Mouse (Mus musculus): ENCODE results near the gene Usp30. TPM values are rescaled to one million over a fixed set of nuclear protein-coding genes. Genes with fewer than 3 reads are reported as not detected.

The Usp30 gene
- total and polyA plus RNA-seq, 2 experiments from 2014 or later: 6.3 to 16.0 TPM

GRCm38 (mm10) chr5:114154765-114155164 is 89.5 kb downstream of the Usp30 start:
- H3K9ac ChIP-seq (replicated peaks; ENCODE audit: low read depth, low read length): no peak overlapping the region
- no peaks in the 10 kb centered on the region for H3K9me3 ChIP-seq (replicated peaks; ENCODE audit: control insufficient read depth, low read length)
- no peaks in the 10 kb centered on the region for H3K36me3 ChIP-seq (replicated peaks; ENCODE audit: control insufficient read depth, insufficient read depth, low read length)
- H3K27me3 ChIP-seq (ENCODE audit: control insufficient read depth, insufficient read depth, low read length): no peaks in the 10 kb centered on the region
- DNase-seq (ENCODE audit: low spot score) (no peak), ATAC-seq (ENCODE audit: insufficient read depth, low read depth) (no peak)
- H3K4me3 ChIP-seq (ENCODE audit: low read depth, low read length): no peak overlapping the region
- H3K4me2 ChIP-seq (ENCODE audit: low read depth, low read length): no peak overlapping the region
- H3K4me1 ChIP-seq (ENCODE audit: control insufficient read depth, insufficient read depth): peaks cover 31% of the 10 kb centered on the region; the same call in 1 of the 2 replicates
- TF ChIP-seq EP300 (IDR thresholded peaks at IDR 0.05; ENCODE audit: low read depth) (no peak), CTCF (IDR thresholded peaks at IDR 0.05; ENCODE audit: low read depth) (no peak)
- WGBS: 76% methylated on average over 5 of the region's 5 CpGs
- 0 out of 2 replicates have a peak overlapping the region, but pooled peaks have one; percentile 15 for H3K27ac ChIP-seq (ENCODE audit: low read depth)

GRCm38 (mm10) chr5:114155168-114155933 is 90.1 kb downstream of the Usp30 start:
- DNase-seq (ENCODE audit: low spot score) (peak; percentile 16), ATAC-seq (ENCODE audit: insufficient read depth, low read depth) (0 out of 2 replicates have a peak, but pooled peaks have one; percentile 31)
- Histone ChIP-seq H3K4me1 (ENCODE audit: control insufficient read depth, insufficient read depth) (peaks cover 31% of the 10 kb centered on the region; the same call in 1 of the 2 replicates), H3K27ac (ENCODE audit: low read depth) (peak overlapping the region; percentile 15; the same call in 1 of the 2 replicates), H3K27me3 (ENCODE audit: control insufficient read depth, insufficient read depth, low read length) (no peaks in the 10 kb centered on the region), H3K4me3 (ENCODE audit: low read depth, low read length) (no peak overlapping the region), H3K9ac (replicated peaks; ENCODE audit: low read depth, low read length) (no peak overlapping the region), H3K36me3 (replicated peaks; ENCODE audit: control insufficient read depth, insufficient read depth, low read length) (no peaks in the 10 kb centered on the region), H3K9me3 (replicated peaks; ENCODE audit: control insufficient read depth, low read length) (no peaks in the 10 kb centered on the region), H3K4me2 (ENCODE audit: low read depth, low read length) (no peak overlapping the region)
- no peak for TF ChIP-seq CTCF (IDR thresholded peaks at IDR 0.05; ENCODE audit: low read depth)
- no peak for TF ChIP-seq EP300 (IDR thresholded peaks at IDR 0.05; ENCODE audit: low read depth)
- WGBS: 22% methylated on average over 9 of the region's 9 CpGs

GRCm38 (mm10) chr5:114157236-114157635 is 92.0 kb downstream of the Usp30 start:
- Histone ChIP-seq H3K4me2 (ENCODE audit: low read depth, low read length) (no peak overlapping the region), H3K9ac (replicated peaks; ENCODE audit: low read depth, low read length) (no peak overlapping the region), H3K27me3 (ENCODE audit: control insufficient read depth, insufficient read depth, low read length) (no peaks in the 10 kb centered on the region), H3K27ac (ENCODE audit: low read depth) (no peak overlapping the region), H3K4me3 (ENCODE audit: low read depth, low read length) (no peak overlapping the region), H3K9me3 (replicated peaks; ENCODE audit: control insufficient read depth, low read length) (no peaks in the 10 kb centered on the region), H3K4me1 (ENCODE audit: control insufficient read depth, insufficient read depth) (peaks cover 19% of the 10 kb centered on the region; the same call in 1 of the 2 replicates), H3K36me3 (replicated peaks; ENCODE audit: control insufficient read depth, insufficient read depth, low read length) (no peaks in the 10 kb centered on the region)
- DNase-seq (ENCODE audit: low spot score) (no peak), ATAC-seq (ENCODE audit: insufficient read depth, low read depth) (no peak)
- TF ChIP-seq EP300 (IDR thresholded peaks at IDR 0.05; ENCODE audit: low read depth): no peak
- TF ChIP-seq CTCF (IDR thresholded peaks at IDR 0.05; ENCODE audit: low read depth): no peak
- WGBS: 62% methylated on average over 7 of the region's 7 CpGs

- no peak overlapping the region for H3K9ac ChIP-seq (replicated peaks; ENCODE audit: low read depth, low read length)
- TF ChIP-seq CTCF (IDR thresholded peaks at IDR 0.05; ENCODE audit: low read depth): no peak
- TF ChIP-seq EP300 (IDR thresholded peaks at IDR 0.05; ENCODE audit: low read depth): no peak
- H3K9me3 ChIP-seq (replicated peaks; ENCODE audit: control insufficient read depth, low read length): no peaks in the 10 kb centered on the region
- 77% methylated on average over 6 of the region's 6 CpGs for WGBS
- H3K27ac ChIP-seq (ENCODE audit: low read depth): no peak overlapping the region
- H3K4me3 ChIP-seq (ENCODE audit: low read depth, low read length): no peak overlapping the region
- H3K4me1 ChIP-seq (ENCODE audit: control insufficient read depth, insufficient read depth): peaks cover 6% of the 10 kb centered on the region; the same call in 1 of the 2 replicates
- no peak overlapping the region for H3K4me2 ChIP-seq (ENCODE audit: low read depth, low read length)
- DNase-seq (ENCODE audit: low spot score) (no peak), ATAC-seq (ENCODE audit: insufficient read depth, low read depth) (no peak)
- peaks cover 10% of the 10 kb centered on the region; the same call in 1 of the 2 replicates for H3K36me3 ChIP-seq (replicated peaks; ENCODE audit: control insufficient read depth, insufficient read depth, low read length)
- no peaks in the 10 kb centered on the region for H3K27me3 ChIP-seq (ENCODE audit: control insufficient read depth, insufficient read depth, low read length)
Observed at GRCm38 (mm10) chr5:114161424-114161823, 96.2 kb downstream of the Usp30 start.

GRCm38 (mm10) chr5:114162106-114162815 is 97.0 kb downstream of the Usp30 start:
- Histone ChIP-seq H3K9me3 (replicated peaks; ENCODE audit: control insufficient read depth, low read length) (no peaks in the 10 kb centered on the region), H3K9ac (replicated peaks; ENCODE audit: low read depth, low read length) (no peak overlapping the region), H3K27ac (ENCODE audit: low read depth) (no peak overlapping the region), H3K27me3 (ENCODE audit: control insufficient read depth, insufficient read depth, low read length) (no peaks in the 10 kb centered on the region), H3K4me1 (ENCODE audit: control insufficient read depth, insufficient read depth) (peaks cover 6% of the 10 kb centered on the region; the same call in 1 of the 2 replicates), H3K4me3 (ENCODE audit: low read depth, low read length) (no peak overlapping the region), H3K4me2 (ENCODE audit: low read depth, low read length) (no peak overlapping the region), H3K36me3 (replicated peaks; ENCODE audit: control insufficient read depth, insufficient read depth, low read length) (peaks cover 14% of the 10 kb centered on the region)
- no peak for TF ChIP-seq EP300 (IDR thresholded peaks at IDR 0.05; ENCODE audit: low read depth)
- no peak for TF ChIP-seq CTCF (IDR thresholded peaks at IDR 0.05; ENCODE audit: low read depth)
- DNase-seq (ENCODE audit: low spot score) (no peak), ATAC-seq (ENCODE audit: insufficient read depth, low read depth) (no peak)
- WGBS: 44% methylated on average over 12 of the region's 12 CpGs

Measured in heart, postnatal 0 days (tissue).